Mouse (Mus musculus): Measurements from ENCODE around the gene Cbx4. TPM values are rescaled to one million over a fixed set of nuclear protein-coding genes. Genes with fewer than 3 reads are reported as not detected.

Gene Cbx4
- polyA plus RNA-seq, 1 experiment from 2014 or later: 11.3 TPM

DNA sequence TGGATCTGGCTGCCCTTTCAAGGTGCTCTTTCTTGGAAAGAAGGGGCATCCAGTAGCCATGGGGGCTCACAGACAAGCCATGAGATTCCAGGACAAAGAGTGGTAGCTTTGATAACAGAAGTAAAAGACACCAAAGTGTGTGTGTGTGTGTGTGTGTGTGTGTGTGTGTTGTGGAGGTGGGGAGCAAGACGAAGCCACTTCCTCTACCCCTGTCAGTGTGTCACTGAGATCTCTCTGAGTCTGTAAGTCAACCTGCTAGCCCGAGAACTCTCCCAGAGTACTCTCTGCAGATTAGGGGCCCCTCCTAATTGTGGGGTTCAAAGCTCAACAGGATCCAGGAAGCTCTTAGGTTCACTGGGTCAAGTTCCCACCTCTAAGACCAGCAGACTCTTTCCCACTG, 35.7 kb downstream of the Cbx4 start:
- Histone ChIP-seq H3K9ac (no peak overlapping the region), H3K4me3 (no peak overlapping the region), H3K4me1 (peaks cover 61% of the 10 kb centered on the region), H3K36me3 (no peaks in the 10 kb centered on the region), H3K27ac (no peak overlapping the region), H3K9me3 (no peaks in the 10 kb centered on the region), H3K4me2 (replicated peaks) (no peak overlapping the region), H3K27me3 (peaks cover 92% of the 10 kb centered on the region)
- ATAC-seq (ENCODE audit: low FRiP score, low read depth): no peak
- WGBS: 7% methylated on average over 2 of the region's 2 CpGs

GRCm38 (mm10) chr11:119048133-119048510, 37.9 kb downstream of the Cbx4 start:
- H3K4me2 ChIP-seq (replicated peaks): peak overlapping the region; percentile 69

DNA sequence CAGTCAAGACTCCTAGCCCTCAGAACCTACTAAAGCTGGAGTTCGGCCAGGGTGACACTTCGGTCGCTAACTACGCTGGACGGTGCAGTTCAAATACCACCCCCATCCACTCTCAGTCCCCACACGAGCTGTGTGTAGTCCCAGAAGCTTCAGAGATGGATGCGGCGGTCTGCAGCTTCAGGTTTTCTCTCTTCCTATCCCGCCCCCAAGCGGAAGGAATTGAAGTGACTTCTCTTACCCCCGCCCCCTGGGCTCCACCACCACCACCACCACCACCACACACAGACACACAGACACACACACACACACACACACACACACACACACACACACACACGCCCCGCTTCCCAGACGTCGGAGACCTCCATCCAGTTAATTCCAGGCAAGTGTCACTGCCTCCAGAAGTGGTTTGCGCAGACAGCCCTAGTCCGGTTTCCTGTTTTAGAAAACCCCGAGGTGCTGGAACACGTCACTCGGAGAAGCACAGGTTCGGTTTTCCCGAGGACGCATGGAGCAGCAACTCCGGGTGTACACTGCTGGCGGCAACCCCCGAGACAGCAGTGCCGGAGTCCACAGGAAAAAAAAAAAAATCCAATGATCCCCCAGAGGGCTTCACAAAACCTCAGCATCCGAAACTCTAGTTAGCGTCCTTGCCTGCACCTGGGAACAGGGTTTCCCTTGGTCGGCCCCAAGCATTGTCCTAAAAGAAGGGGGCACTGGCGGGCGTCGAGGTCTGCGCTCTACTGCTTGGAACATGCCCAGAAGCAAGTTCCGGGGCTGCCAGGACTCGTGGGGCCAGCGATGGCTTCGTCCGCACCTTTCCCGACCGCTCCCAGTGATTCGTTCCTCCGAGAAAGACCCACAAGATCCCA, 38.5 kb downstream of the Cbx4 start:
- H3K4me1 ChIP-seq: peaks cover 68% of the 10 kb centered on the region
- peak overlapping the region; percentile 69 for H3K4me2 ChIP-seq (replicated peaks)
- H3K9ac ChIP-seq: 0 out of 2 replicates have a peak overlapping the region, but pooled peaks have one; percentile 31
- H3K27me3 ChIP-seq: peaks cover 91% of the 10 kb centered on the region
- H3K4me3 ChIP-seq: peak overlapping the region; percentile 39
- WGBS: under 1% methylated on average over 43 of the region's 43 CpGs
- H3K9me3 ChIP-seq: no peaks in the 10 kb centered on the region
- H3K27ac ChIP-seq: no peak overlapping the region
- no peak for ATAC-seq (ENCODE audit: low FRiP score, low read depth)
- H3K36me3 ChIP-seq: no peaks in the 10 kb centered on the region

More at GRCm38 (mm10) chr11:119048133-119048510, 37.9 kb downstream of the Cbx4 start:
- WGBS: under 1% methylated on average over 13 of the region's 13 CpGs
- H3K27ac ChIP-seq: no peak overlapping the region
- peak overlapping the region; percentile 39 for H3K4me3 ChIP-seq
- H3K9ac ChIP-seq: 0 out of 2 replicates have a peak overlapping the region, but pooled peaks have one; percentile 31
- ATAC-seq (ENCODE audit: low FRiP score, low read depth): no peak
- no peaks in the 10 kb centered on the region for H3K9me3 ChIP-seq
- H3K4me1 ChIP-seq: peaks cover 66% of the 10 kb centered on the region
- peaks cover 94% of the 10 kb centered on the region for H3K27me3 ChIP-seq
- H3K36me3 ChIP-seq: no peaks in the 10 kb centered on the region

DNA sequence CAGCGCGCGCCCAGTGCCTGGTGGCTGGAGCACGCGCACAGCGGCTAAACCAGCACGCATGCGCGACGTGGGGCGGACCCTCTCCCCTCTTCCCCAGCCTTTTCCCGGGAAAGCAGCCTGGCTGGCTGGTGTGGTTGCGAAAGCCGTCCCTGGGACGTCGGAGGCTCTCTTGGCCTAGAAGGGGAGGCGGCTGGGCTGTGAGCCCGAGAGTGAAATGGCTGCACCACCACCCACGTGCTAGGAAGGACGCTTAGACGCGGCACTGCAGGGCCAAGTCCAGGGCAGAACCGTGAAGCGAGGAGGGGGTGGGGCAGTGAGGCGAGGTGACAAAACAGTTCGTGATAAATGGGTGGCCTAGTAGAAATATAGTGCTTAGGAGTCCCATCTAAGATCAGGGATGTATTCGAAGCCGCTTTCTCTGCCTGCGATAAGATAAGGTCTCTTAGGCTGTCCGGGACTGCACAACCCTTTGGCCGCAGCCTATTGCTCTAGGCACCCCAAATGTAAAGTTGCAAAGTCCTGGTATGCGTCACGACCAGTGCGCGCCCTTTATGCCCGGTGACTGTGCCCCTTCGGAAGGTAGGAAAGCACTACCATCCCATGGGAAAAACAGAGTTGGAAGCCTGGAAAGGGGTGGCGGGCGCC, 39.3 kb downstream of the Cbx4 start:
- peak overlapping the region; percentile 39 for H3K4me3 ChIP-seq
- no peak for ATAC-seq (ENCODE audit: low FRiP score, low read depth)
- no peaks in the 10 kb centered on the region for H3K9me3 ChIP-seq
- H3K27me3 ChIP-seq: peaks cover 91% of the 10 kb centered on the region
- under 1% methylated on average over 39 of the region's 39 CpGs for WGBS
- H3K4me2 ChIP-seq (replicated peaks): peak overlapping the region; percentile 69
- no peaks in the 10 kb centered on the region for H3K36me3 ChIP-seq
- peaks cover 68% of the 10 kb centered on the region for H3K4me1 ChIP-seq
- peak overlapping the region; percentile 26; the same call in 1 of the 2 replicates for H3K9ac ChIP-seq
- H3K27ac ChIP-seq: no peak overlapping the region

- H3K4me2 ChIP-seq (replicated peaks): peak overlapping the region; percentile 91
- 2% methylated on average over 41 of the region's 41 CpGs for WGBS
- no peaks in the 10 kb centered on the region for H3K36me3 ChIP-seq
- peaks cover 77% of the 10 kb centered on the region for H3K4me1 ChIP-seq
- peak overlapping the region; percentile 20 for H3K4me3 ChIP-seq
- ATAC-seq (ENCODE audit: low FRiP score, low read depth): no peak
- H3K27me3 ChIP-seq: peaks cover 72% of the 10 kb centered on the region
- no peaks in the 10 kb centered on the region for H3K9me3 ChIP-seq
- peak overlapping the region; percentile 61 for H3K9ac ChIP-seq
- no peak overlapping the region; the same call in 1 of the 2 replicates for H3K27ac ChIP-seq
Observed at GRCm38 (mm10) chr11:119044551-119045337, 41.3 kb downstream of the Cbx4 start.

GRCm38 (mm10) chr11:119043761-119044550, 42.1 kb downstream of the Cbx4 start:
- H3K27me3 ChIP-seq: peaks cover 67% of the 10 kb centered on the region
- H3K9ac ChIP-seq: no peak overlapping the region
- WGBS: 5% methylated on average over 10 of the region's 10 CpGs
- peak overlapping the region; percentile 20; the same call in 1 of the 2 replicates for H3K4me3 ChIP-seq
- peaks cover 85% of the 10 kb centered on the region for H3K4me1 ChIP-seq
- H3K27ac ChIP-seq: no peak overlapping the region
- H3K36me3 ChIP-seq: peaks cover 4% of the 10 kb centered on the region
- ATAC-seq (ENCODE audit: low FRiP score, low read depth): no peak
- no peaks in the 10 kb centered on the region for H3K9me3 ChIP-seq
- peak overlapping the region; percentile 91 for H3K4me2 ChIP-seq (replicated peaks)

DNA sequence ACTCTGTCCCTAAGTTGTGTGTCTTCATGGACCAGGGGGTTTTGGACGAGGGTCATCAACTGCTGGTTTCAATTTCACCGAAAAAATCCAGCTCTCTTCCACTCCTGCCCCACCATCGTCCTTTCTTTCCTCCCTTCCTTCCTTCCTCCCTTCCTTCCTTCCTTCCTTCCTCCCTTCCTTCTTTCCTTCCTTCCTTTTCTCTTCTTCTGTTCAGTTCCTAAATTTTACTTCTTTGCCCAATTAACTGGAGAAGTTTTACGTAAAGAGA, 42.8 kb downstream of the Cbx4 start:
- WGBS: 6% methylated on average over 4 of the region's 4 CpGs
- Histone ChIP-seq H3K27me3 (peaks cover 67% of the 10 kb centered on the region), H3K9me3 (no peaks in the 10 kb centered on the region), H3K4me3 (peak overlapping the region; percentile 77), H3K4me1 (peaks cover 90% of the 10 kb centered on the region), H3K9ac (peak overlapping the region; percentile 51; the same call in 1 of the 2 replicates), H3K27ac (peak overlapping the region; percentile 80; the same call in 1 of the 2 replicates), H3K4me2 (replicated peaks) (peak overlapping the region; percentile 91), H3K36me3 (peaks cover 10% of the 10 kb centered on the region)
- no peak for ATAC-seq (ENCODE audit: low FRiP score, low read depth)

- Histone ChIP-seq H3K9me3 (no peaks in the 10 kb centered on the region), H3K27me3 (peaks cover 66% of the 10 kb centered on the region), H3K4me1 (peaks cover 90% of the 10 kb centered on the region), H3K4me2 (replicated peaks) (peak overlapping the region; percentile 91), H3K27ac (peak overlapping the region; percentile 86), H3K9ac (peak overlapping the region; percentile 51), H3K4me3 (peak overlapping the region; percentile 77), H3K36me3 (peaks cover 10% of the 10 kb centered on the region)
- WGBS: under 1% methylated on average over 52 of the region's 52 CpGs
- ATAC-seq (ENCODE audit: low FRiP score, low read depth): no peak
Observed at GRCm38 (mm10) chr11:119042466-119043272, 43.4 kb downstream of the Cbx4 start.

- H3K4me1 ChIP-seq: peaks cover 90% of the 10 kb centered on the region
- H3K27me3 ChIP-seq: peaks cover 66% of the 10 kb centered on the region
- H3K9me3 ChIP-seq: no peaks in the 10 kb centered on the region
- peak overlapping the region; percentile 68 for H3K9ac ChIP-seq
- WGBS: under 1% methylated on average over 30 of the region's 31 CpGs
- H3K4me2 ChIP-seq (replicated peaks): peak overlapping the region; percentile 91
- H3K4me3 ChIP-seq: peak overlapping the region; percentile 77
- H3K36me3 ChIP-seq: peaks cover 10% of the 10 kb centered on the region
- H3K27ac ChIP-seq: peak overlapping the region; percentile 86
- no peak for ATAC-seq (ENCODE audit: low FRiP score, low read depth)
Observed at GRCm38 (mm10) chr11:119041750-119042465, 44.1 kb downstream of the Cbx4 start.

- H3K4me1 ChIP-seq: peaks cover 89% of the 10 kb centered on the region
- under 1% methylated on average over 31 of the region's 31 CpGs for WGBS
- peak overlapping the region; percentile 68 for H3K9ac ChIP-seq
- peak overlapping the region; percentile 91 for H3K4me2 ChIP-seq (replicated peaks)
- H3K36me3 ChIP-seq: peaks cover 10% of the 10 kb centered on the region
- 0 out of 2 replicates have a peak overlapping the region, but pooled peaks have one; percentile 23 for H3K27ac ChIP-seq
- peak overlapping the region; percentile 77 for H3K4me3 ChIP-seq
- H3K27me3 ChIP-seq: peaks cover 65% of the 10 kb centered on the region
- ATAC-seq (ENCODE audit: low FRiP score, low read depth): no peak; the same call in 1 of the 2 replicates
- no peaks in the 10 kb centered on the region for H3K9me3 ChIP-seq
Observed at GRCm38 (mm10) chr11:119041325-119041716, 44.7 kb downstream of the Cbx4 start.
